Mouse (Mus musculus) limb, embryonic 13.5 days (tissue): ENCODE results near the gene Sparc. TPM values are rescaled to one million over a fixed set of nuclear protein-coding genes. Genes with fewer than 3 reads are reported as not detected.

ENCODE experiments used
- ATAC-seq: fragments of 200-750 bp; cut with Nextera tagmentation; 2 replicates; pipeline ENCODE4 v1.8.0; 2017; ENCODE audit warnings: low read depth, moderate number of reproducible peaks, moderate TSS enrichment; ENCODE audit not compliant: low FRiP score
- H3K27ac ChIP-seq: fragments of 300-500 bp; sonication (generic); 2 replicates; pipeline ENCODE4 v1.5.1; 2015; ENCODE audit warnings: inconsistent platforms, mild to moderate bottlenecking, moderate library complexity
- H3K27me3 ChIP-seq: fragments of 300-500 bp; sonication (generic); 2 replicates; pipeline ENCODE4 v1.6.1; 2015; ENCODE audit warnings: mild to moderate bottlenecking, inconsistent platforms
- H3K36me3 ChIP-seq: fragments of 300-500 bp; sonication (generic); 2 replicates; pipeline ENCODE4 v1.6.1; 2015; ENCODE audit warnings: inconsistent platforms, mild to moderate bottlenecking, moderate library complexity
- H3K4me1 ChIP-seq: fragments of 300-500 bp; sonication (generic); 2 replicates; pipeline ENCODE4 v1.6.1; 2015; ENCODE audit warnings: inconsistent platforms
- H3K4me2 ChIP-seq: fragments of 300-500 bp; sonication (generic); replicated peaks from 2 replicates; pipeline ENCODE4 v1.6.1; 2015; ENCODE audit warnings: inconsistent platforms, mild to moderate bottlenecking, moderate library complexity
- H3K4me3 ChIP-seq: fragments of 300-500 bp; sonication (generic); 2 replicates; pipeline ENCODE4 v1.5.1; 2015; ENCODE audit warnings: moderate library complexity, mild to moderate bottlenecking, inconsistent platforms
- H3K9ac ChIP-seq: fragments of 300-500 bp; sonication (generic); 2 replicates; pipeline ENCODE4 v1.6.1; 2015; ENCODE audit warnings: mild to moderate bottlenecking, inconsistent platforms
- H3K9me3 ChIP-seq: fragments of 300-500 bp; sonication (generic); 2 replicates; pipeline ENCODE4 v1.6.1; 2016; ENCODE audit warnings: inconsistent platforms
- WGBS: fragments of 180-500 bp; shearing (Covaris S2); methylation state at CpG from one replicate; pipeline ENCODE4 v1.1.7; 2015; 5-methylcytosine and 5-hydroxymethylcytosine counted together
- polyA plus RNA-seq: library from polyadenylated mRNA; unstranded; fragments of >200 nt; fragmentation: Nextera tagmentation; extraction: Ambion mirVana; gene quantifications from 2 replicates; pipeline ENCODE4 v1.2.1, GENCODE M21; 2015

Gene Sparc
- polyA plus RNA-seq, 1 experiment from 2014 or later = 1,317 TPM

DNA sequence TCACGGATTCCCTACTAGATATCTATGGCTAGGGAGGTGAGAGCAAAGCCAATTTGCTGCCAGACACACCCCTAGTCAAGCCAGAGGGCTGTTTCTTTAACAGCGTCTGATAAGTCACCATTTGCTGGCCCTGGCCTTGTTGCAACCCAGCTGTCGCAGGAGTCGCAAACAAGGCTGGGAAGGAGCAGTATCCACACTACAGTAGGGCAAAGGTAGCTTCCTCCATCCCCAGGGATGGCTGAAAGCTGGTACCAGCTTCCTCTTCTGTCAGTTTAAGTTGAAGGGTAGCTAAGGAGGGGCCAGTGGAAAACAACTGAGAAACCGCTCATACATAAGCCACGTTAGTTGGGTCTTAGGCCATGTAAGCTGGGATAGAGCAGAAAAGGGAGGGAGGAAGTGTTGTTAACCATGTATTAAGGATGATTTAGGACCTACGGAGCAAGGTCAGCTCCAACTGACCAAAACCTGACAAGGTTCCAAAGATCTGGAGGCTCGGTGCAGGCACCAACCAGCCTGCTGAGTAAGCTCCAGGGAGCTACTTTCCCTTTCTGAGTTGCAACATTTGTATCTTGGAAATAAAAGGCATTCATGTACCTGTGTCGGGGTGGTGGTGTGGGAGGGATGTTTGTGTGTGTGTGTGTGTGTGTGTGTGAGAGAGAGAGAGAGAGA is 7.8 kb downstream of the Sparc start:
- no peak overlapping the region for H3K27ac ChIP-seq
- no peak for ATAC-seq

DNA sequence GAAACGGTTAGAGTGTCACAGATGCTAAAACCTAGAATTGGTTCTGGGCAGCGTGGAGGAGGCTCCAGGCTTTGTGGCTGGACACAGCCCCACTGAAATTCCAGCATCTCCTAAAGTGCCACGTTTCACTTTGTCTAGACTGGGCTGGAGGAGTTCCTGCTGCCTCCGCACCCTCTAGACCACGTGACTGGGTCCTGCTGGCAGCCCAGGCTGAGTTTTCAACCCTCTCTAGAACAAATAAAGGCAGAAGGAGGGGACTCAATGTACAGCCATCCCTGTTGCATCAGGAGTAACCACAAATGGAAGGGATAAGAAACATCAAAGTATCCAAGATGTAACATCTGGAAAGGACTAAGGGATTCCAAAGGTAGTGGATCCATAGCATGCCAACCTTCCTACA is 8.7 kb downstream of the Sparc start:
- no peaks in the 10 kb centered on the region for H3K27me3 ChIP-seq
- no peak overlapping the region for H3K9ac ChIP-seq
- peaks cover 54% of the 10 kb centered on the region for H3K36me3 ChIP-seq
- no peaks in the 10 kb centered on the region for H3K9me3 ChIP-seq
- no peak overlapping the region; the same call in 1 of the 2 replicates for H3K4me2 ChIP-seq
- H3K4me1 ChIP-seq = peaks cover 65% of the 10 kb centered on the region
- H3K27ac ChIP-seq = no peak overlapping the region
- no peak for ATAC-seq
- H3K4me3 ChIP-seq = no peak overlapping the region
- 72% methylated on average over 5 of the region's 5 CpGs for WGBS

More for the DNA sequence above, 7.8 kb downstream of the Sparc start:
- no peaks in the 10 kb centered on the region for H3K9me3 ChIP-seq
- H3K27me3 ChIP-seq = no peaks in the 10 kb centered on the region
- no peak overlapping the region for H3K4me3 ChIP-seq
- WGBS = 42% methylated on average over 9 of the region's 9 CpGs
- H3K9ac ChIP-seq = no peak overlapping the region
- H3K4me2 ChIP-seq = peak overlapping the region; percentile 23
- H3K36me3 ChIP-seq = peaks cover 45% of the 10 kb centered on the region
- H3K4me1 ChIP-seq = peaks cover 68% of the 10 kb centered on the region

DNA sequence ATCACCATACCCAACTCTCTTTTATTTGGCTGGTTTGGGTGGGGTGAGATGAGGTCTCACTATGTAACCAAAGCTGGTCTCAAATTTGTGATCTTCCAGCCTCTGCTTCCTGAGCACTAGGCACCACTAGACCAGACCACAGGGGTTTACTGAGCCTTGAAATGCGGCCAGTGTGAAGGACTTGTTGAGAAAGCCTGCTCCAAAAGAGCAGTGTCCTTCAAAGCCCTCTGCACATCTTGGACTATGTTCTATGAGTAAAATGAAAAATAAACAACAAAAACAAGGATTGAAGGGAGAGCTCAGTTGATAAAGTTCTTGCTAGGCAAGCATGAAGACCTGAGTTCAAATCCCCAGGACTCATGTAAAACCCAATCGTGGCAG is 9.6 kb downstream of the Sparc start:
- no peaks in the 10 kb centered on the region for H3K27me3 ChIP-seq
- 93% methylated on average over 2 of the region's 2 CpGs for WGBS
- H3K4me2 ChIP-seq = no peak overlapping the region
- H3K4me3 ChIP-seq = no peak overlapping the region
- H3K36me3 ChIP-seq = peaks cover 63% of the 10 kb centered on the region
- ATAC-seq = no peak
- peaks cover 59% of the 10 kb centered on the region for H3K4me1 ChIP-seq
- no peak overlapping the region for H3K9ac ChIP-seq
- H3K9me3 ChIP-seq = no peaks in the 10 kb centered on the region
- H3K27ac ChIP-seq = no peak overlapping the region; the same call in 1 of the 2 replicates

DNA sequence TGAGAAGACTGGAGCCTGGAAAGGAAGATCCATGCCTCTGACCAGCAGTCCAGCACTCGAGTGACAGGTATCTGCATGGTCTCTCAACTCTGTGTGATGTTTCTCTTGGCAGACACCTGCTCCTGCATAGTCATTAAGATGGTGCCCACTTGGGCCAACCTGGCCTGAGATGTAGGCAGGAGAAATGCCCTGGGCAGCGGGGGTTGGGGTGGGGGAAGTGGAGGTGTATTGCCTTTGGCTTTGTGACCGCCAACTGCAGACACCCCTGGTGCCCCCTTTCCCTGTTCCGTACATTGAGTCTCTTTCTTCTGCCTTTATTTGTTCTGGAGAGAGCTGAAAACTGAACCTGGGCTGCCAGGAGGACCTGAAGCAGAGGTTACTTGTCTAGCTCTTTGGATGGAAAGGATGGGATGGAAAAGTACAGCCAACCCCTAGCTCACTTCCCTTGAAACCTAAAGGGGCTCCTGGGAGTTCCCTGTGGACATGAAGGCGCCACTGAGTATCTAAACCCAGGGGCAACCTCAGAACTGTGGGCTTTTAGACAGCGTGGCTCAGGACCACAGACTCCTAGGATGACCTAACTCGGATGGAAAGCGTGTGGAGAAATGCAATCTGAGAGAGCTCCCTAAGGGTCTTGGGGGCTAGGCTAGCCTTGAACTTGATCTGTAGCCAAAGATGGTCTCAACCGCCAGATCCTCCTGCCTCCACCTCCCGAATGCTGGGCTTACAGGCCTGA is 10.1 kb downstream of the Sparc start:
- Histone ChIP-seq H3K9me3 (no peaks in the 10 kb centered on the region), H3K4me1 (peaks cover 59% of the 10 kb centered on the region), H3K27ac (no peak overlapping the region), H3K27me3 (no peaks in the 10 kb centered on the region), H3K36me3 (peaks cover 69% of the 10 kb centered on the region), H3K4me2 (no peak overlapping the region), H3K9ac (no peak overlapping the region), H3K4me3 (no peak overlapping the region)
- ATAC-seq = no peak
- WGBS = 89% methylated on average over 10 of the region's 10 CpGs

DNA sequence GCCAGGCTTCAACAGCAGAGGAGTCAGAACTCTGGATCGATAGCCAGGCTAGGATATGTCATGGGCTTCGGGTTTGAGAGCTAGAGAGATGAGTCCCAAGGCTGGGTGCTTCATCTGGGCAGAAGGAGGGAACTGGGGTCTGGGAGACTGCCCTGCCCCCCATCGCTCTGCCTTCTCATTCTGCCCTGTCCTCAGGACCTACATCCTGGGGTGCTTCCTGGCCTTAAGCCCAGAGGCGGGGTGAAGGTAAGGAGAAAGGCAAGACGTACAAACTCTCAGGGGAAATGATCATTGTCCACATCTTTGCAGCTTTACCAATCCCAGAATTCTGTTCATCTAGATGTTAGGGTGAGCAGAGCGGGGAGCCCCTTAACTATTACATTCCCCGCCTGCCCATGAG is 10.9 kb downstream of the Sparc start:
- Histone ChIP-seq H3K27ac (no peak overlapping the region), H3K4me3 (no peak overlapping the region), H3K27me3 (no peaks in the 10 kb centered on the region), H3K4me2 (no peak overlapping the region; the same call in 1 of the 2 replicates), H3K4me1 (peaks cover 53% of the 10 kb centered on the region), H3K36me3 (peaks cover 77% of the 10 kb centered on the region), H3K9me3 (no peaks in the 10 kb centered on the region), H3K9ac (no peak overlapping the region; the same call in 1 of the 2 replicates)
- ATAC-seq = no peak
- WGBS = 79% methylated on average over 7 of the region's 7 CpGs

DNA sequence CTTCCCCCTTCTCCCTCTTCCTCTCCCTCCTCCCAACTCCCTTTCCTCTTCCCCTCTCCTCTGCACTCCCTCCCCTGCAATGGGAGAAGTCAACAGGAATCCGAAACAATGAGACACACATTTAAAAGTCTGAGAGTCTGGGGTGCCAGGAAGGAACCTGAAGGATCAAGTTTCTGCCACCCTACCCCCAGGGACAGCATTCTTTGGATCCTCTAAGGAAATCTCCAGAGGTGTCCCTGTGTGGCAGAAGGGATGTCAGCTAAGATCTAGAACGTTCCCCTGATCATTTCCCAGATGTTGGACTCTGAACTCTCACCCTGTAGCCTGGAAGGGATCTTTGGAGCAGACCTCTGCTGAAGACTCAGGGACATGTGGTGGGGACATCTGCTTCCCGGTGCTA is 12.5 kb downstream of the Sparc start:
- H3K9ac ChIP-seq = no peak overlapping the region
- no peak overlapping the region for H3K4me3 ChIP-seq
- no peak overlapping the region for H3K4me2 ChIP-seq
- 62% methylated on average over 3 of the region's 3 CpGs for WGBS
- no peak for ATAC-seq
- H3K27me3 ChIP-seq = no peaks in the 10 kb centered on the region
- H3K36me3 ChIP-seq = peaks cover 92% of the 10 kb centered on the region
- H3K4me1 ChIP-seq = peaks cover 43% of the 10 kb centered on the region
- no peaks in the 10 kb centered on the region for H3K9me3 ChIP-seq
- H3K27ac ChIP-seq = no peak overlapping the region

DNA sequence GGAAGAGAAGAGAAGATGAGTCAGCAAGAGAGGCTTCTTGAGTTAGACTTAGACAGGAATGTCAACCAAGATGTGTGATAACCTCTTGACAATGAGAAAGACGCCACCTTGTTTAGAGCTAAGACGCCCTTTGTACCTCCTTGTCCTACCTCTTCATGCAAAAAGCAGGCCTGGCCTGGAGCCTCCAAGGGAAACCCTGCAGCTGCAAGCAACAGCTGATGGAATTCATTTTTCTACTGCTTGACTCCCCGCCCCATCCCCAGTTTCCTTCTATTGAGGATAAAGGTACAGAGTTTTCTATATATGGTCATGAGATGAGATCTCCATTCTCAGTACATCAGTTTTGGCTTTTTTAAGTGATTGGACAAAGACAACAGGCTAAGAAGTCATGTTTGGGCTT is 13.0 kb downstream of the Sparc start:
- Histone ChIP-seq H3K27me3 (no peaks in the 10 kb centered on the region), H3K9me3 (no peaks in the 10 kb centered on the region), H3K36me3 (peaks cover 93% of the 10 kb centered on the region), H3K4me2 (no peak overlapping the region), H3K27ac (peak overlapping the region; percentile 10; the same call in 1 of the 2 replicates), H3K9ac (no peak overlapping the region), H3K4me1 (peaks cover 38% of the 10 kb centered on the region), H3K4me3 (no peak overlapping the region)
- WGBS = 84% methylated on average over 3 of the region's 3 CpGs
- no peak for ATAC-seq

DNA sequence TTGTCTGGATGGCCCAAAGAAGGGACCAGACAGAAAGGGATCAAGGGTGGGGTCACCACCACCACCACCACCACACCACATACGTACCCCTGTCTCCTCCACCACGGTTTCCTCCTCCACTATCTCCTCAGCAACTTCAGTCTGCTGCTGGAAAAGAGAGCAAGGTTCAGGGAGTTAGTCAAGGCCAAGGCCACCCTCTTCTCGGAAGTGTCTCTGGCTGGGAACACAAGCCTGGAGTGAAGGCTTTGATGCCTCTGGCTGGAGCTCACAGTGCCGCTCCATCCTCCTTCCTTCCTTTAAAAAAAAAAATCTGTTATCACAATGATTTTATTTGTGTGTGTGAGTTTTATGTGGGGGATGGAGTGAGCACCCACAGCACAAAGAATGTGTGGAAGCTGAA is 15.8 kb downstream of the Sparc start:
- peaks cover 97% of the 10 kb centered on the region for H3K36me3 ChIP-seq
- H3K27me3 ChIP-seq = no peaks in the 10 kb centered on the region
- H3K9ac ChIP-seq = no peak overlapping the region
- H3K4me1 ChIP-seq = peaks cover 16% of the 10 kb centered on the region
- H3K9me3 ChIP-seq = no peaks in the 10 kb centered on the region
- ATAC-seq = no peak
- no peak overlapping the region for H3K27ac ChIP-seq
- 86% methylated on average over 4 of the region's 4 CpGs for WGBS
- no peak overlapping the region for H3K4me2 ChIP-seq
- H3K4me3 ChIP-seq = no peak overlapping the region

DNA sequence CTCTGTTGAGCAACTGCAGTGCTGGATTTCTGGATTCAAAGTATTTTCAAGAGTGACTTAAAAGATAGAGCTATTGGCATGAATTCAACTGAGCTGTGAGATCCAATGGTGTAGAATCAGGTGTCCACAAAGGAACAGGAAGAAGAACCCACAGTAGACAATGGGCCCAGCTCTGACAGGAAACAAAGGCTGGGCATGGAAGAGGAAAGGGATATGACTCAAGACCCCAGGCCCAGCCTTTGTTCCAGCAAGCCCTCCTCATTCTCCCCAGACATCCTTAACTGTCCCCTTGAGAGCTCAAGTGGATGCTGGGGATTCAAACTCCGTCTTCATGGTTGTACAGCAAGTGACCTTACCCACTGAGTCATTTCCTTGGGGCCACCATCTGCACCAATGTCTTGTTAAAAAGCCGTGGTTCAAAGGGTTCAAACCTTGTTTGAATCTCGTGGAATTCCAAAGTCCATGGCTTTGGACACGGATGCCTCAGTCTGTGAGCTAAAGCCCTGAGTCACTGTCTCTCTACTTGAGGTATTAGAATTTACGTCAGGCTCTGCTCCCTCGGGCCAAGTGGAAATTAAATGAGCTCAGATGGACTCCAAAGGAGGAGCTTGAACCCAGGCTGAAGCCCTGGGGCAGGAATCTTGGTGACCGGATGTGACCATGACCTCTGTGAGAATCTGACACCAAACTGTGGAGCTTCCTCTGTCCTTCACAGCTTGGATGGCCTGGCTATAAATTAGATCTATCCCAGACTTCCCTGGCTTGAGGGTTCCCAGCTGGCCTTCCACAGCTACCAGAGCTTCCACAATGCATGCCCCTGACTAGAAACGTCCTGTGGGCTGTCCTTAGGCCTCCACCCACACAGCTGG is 17.1 kb downstream of the Sparc start:
- Histone ChIP-seq H3K36me3 (peaks cover 99% of the 10 kb centered on the region), H3K27ac (no peak overlapping the region), H3K9ac (no peak overlapping the region), H3K4me1 (0 out of 2 replicates have a peak, but pooled peaks cover 4% of the 10 kb centered on the region), H3K4me3 (no peak overlapping the region), H3K27me3 (no peaks in the 10 kb centered on the region), H3K4me2 (no peak overlapping the region), H3K9me3 (no peaks in the 10 kb centered on the region)
- 61% methylated on average over 8 of the region's 8 CpGs for WGBS
- no peak for ATAC-seq

DNA sequence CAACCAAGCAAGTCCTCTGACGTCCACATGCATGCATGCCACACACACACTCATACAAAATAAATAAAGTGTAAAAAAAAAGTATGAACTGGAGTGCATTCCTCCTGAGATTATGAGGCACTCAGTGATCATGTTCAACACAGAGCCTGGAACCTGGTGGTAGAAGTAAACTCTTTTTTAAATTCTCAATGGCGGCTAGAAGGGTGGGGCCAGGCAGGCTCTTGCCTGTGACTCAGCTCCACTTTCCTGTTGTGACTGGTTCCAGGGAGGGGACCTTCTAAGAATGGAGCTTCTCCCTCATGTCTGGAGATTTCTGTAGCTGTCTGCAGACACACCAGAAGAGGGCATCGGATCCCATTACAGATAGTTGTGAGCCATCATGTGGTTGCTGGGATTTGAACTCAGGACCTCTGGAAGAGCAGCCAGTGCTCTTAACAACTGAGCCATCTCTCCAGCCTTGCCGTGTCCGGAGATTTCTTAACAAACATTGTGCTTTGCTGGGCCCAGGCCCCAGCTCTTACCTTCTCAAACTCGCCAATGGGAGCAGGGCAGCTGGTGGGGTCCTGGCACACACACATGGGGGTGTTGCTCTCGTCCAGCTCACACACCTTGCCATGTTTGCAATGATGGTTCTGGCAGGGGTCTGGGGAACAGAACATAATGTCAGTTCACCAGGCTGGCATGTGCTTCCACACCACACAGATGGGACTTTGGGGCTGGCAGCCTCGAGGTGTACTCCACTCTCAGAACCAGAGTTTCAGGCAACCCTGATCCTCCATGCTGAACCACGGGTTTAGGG is 18.1 kb downstream of the Sparc start:
- Histone ChIP-seq H3K9me3 (no peaks in the 10 kb centered on the region), H3K4me2 (no peak overlapping the region), H3K4me3 (no peak overlapping the region), H3K27me3 (no peaks in the 10 kb centered on the region), H3K27ac (no peak overlapping the region), H3K9ac (no peak overlapping the region), H3K36me3 (peaks cover 96% of the 10 kb centered on the region), H3K4me1 (no peaks in the 10 kb centered on the region)
- WGBS = 89% methylated on average over 9 of the region's 9 CpGs
- no peak for ATAC-seq

DNA sequence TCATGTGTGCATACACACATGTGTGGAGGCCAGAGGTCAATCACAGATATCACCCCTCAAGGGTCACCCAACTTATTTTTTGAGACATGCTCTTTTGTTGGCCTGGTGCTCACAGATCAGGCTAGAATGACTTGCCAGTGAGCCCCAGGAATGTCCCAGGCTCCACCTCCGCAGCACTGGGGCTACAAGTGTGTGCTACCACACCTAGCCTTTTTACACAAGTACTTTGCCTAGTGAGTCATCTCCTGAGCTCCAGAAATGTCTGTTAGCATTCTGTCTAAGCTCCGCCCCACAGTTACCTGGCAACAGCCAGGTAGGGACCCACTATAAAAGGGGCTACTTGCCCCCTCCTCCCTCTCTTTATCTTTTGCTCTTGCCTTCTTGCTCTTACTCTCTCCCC is 22.1 kb downstream of the Sparc start:
- Histone ChIP-seq H3K4me2 (no peak overlapping the region), H3K36me3 (peaks cover 92% of the 10 kb centered on the region), H3K4me3 (no peak overlapping the region), H3K4me1 (no peaks in the 10 kb centered on the region), H3K9ac (no peak overlapping the region), H3K9me3 (no peaks in the 10 kb centered on the region), H3K27me3 (no peaks in the 10 kb centered on the region), H3K27ac (no peak overlapping the region)
- no peak for ATAC-seq
- 95% methylated on average over 2 of the region's 2 CpGs for WGBS
